Mouse (Mus musculus): ENCODE measurements around the gene Dnase2a. TPM values are rescaled to one million over a fixed set of nuclear protein-coding genes. Genes with fewer than 3 reads are reported as not detected.
A peak's percentile ranks its signal among the peaks of the same experiment; 100 is the strongest.

The Dnase2a gene
- total and polyA plus RNA-seq, 3 experiments: 53.7 to 83.4 TPM; not detected in 1

GRCm38 (mm10) chr8:84956768-84957167 is 48.4 kb downstream of the Dnase2a start:
- Histone ChIP-seq H3K27ac (ENCODE audit: control insufficient read depth, low read depth, low read length) (no peak overlapping the region), H3K4me1 (ENCODE audit: control insufficient read depth in 1 of 2, insufficient read depth in 2 of 2, low read length in 2 of 2) (peaks cover 5 to 9% of the 10 kb centered on the region in 2 experiments; a peak in 2 of 4 replicates), H3K4me3 (ENCODE audit: control insufficient read depth in 1 of 2, insufficient read depth in 1 of 2, low read depth in 2 of 2, low read length in 2 of 2) (no peak overlapping the region), H3K9ac (ENCODE audit: control insufficient read depth, low read depth, low read length, poor library complexity, severe bottlenecking) (no peak overlapping the region), H3K36me3 (ENCODE audit: control insufficient read depth in 1 of 2, insufficient read depth in 2 of 2, low read length in 2 of 2) (peaks cover 0 to 3% of the 10 kb centered on the region in 2 experiments; a peak in 1 of 4 replicates), H3K9me3 (replicated peaks; ENCODE audit: insufficient read depth, low read length) (no peaks in the 10 kb centered on the region), H3K27me3 (ENCODE audit: control insufficient read depth in 1 of 2, insufficient read depth in 2 of 2, low read length in 2 of 2) (no peaks in the 10 kb centered on the region), H3K79me2 (ENCODE audit: control insufficient read depth, insufficient read depth, low read length, poor library complexity) (no peaks in the 10 kb centered on the region)
- peak; percentile 92 for DNase-seq (ENCODE audit: low read depth, low spot score)
- TF ChIP-seq E2F4 (IDR thresholded peaks at IDR 0.05; ENCODE audit: borderline replicate concordance, low read depth, low read length) (no peak), CHD1 (IDR thresholded peaks at IDR 0.05; ENCODE audit: low read depth, low read length) (no peak), POLR2AphosphoS5 (IDR thresholded peaks at IDR 0.05; ENCODE audit: borderline replicate concordance, low read depth, low read length) (no peak), TCF12 (IDR thresholded peaks at IDR 0.05; ENCODE audit: low read depth, low read length) (no peak), MAX (IDR thresholded peaks at IDR 0.05; ENCODE audit: low read length) (no peak), CTCF (IDR thresholded peaks at IDR 0.05 in 2 of 3, conservative IDR thresholded peaks at IDR 0.05 in 1 of 3; ENCODE audit: control insufficient read depth in 1 of 3, insufficient read depth in 1 of 3, low read depth in 2 of 3, low read length in 3 of 3, poor library complexity in 1 of 3, severe bottlenecking in 1 of 3) (peak; percentile 69 to 95 (median 89)), SMC3 (IDR thresholded peaks at IDR 0.05; ENCODE audit: low read depth, low read length) (peak; percentile 82), CHD2 (IDR thresholded peaks at IDR 0.05; ENCODE audit: low read length) (no peak), JUND (IDR thresholded peaks at IDR 0.05; ENCODE audit: low read depth, low read length) (no peak), GATA1 (IDR thresholded peaks at IDR 0.05; ENCODE audit: low read depth, low read length) (no peak), NELFE (IDR thresholded peaks at IDR 0.05; ENCODE audit: low read depth, low read length) (no peak), POLR2AphosphoS2 (IDR thresholded peaks at IDR 0.05; ENCODE audit: low read length) (no peak), MXI1 (IDR thresholded peaks at IDR 0.05; ENCODE audit: low read depth, low read length) (no peak), EP300 (IDR thresholded peaks at IDR 0.05; ENCODE audit: low read depth in 1 of 2, low read length in 2 of 2) (no peak), BHLHE40 (IDR thresholded peaks at IDR 0.05; ENCODE audit: borderline replicate concordance, low read depth, low read length) (0 out of 2 replicates have a peak, but pooled peaks have one; percentile 14), HCFC1 (IDR thresholded peaks at IDR 0.05; ENCODE audit: low read depth, low read length) (0 out of 2 replicates have a peak, but pooled peaks have one; percentile 36), MAZ (IDR thresholded peaks at IDR 0.05; ENCODE audit: low read depth, low read length) (no peak), TBP (IDR thresholded peaks at IDR 0.05; ENCODE audit: low read depth, low read length) (no peak), ETS1 (IDR thresholded peaks at IDR 0.05; ENCODE audit: low read depth, low read length) (no peak), ZKSCAN1 (IDR thresholded peaks at IDR 0.05; ENCODE audit: low read depth, low read length) (no peak), ZNF384 (IDR thresholded peaks at IDR 0.05; ENCODE audit: low read depth, low read length) (no peak), UBTF (IDR thresholded peaks at IDR 0.05; ENCODE audit: borderline replicate concordance, insufficient read depth, low read depth, low read length) (no peak), KAT2A (conservative IDR thresholded peaks at IDR 0.05; ENCODE audit: low read depth, low read length) (no peak), ELF1 (IDR thresholded peaks at IDR 0.05; ENCODE audit: low read depth, low read length) (no peak), MYC (IDR thresholded peaks at IDR 0.05; ENCODE audit: low read depth, low read length) (0 out of 2 replicates have a peak, but pooled peaks have one; percentile 51), TAL1 (IDR thresholded peaks at IDR 0.05; ENCODE audit: low read length) (no peak), ZMIZ1 (IDR thresholded peaks at IDR 0.05; ENCODE audit: low read depth, low read length) (no peak), NRF1 (IDR thresholded peaks at IDR 0.05; ENCODE audit: insufficient read depth, low read depth, low read length, poor library complexity, severe bottlenecking) (no peak), RAD21 (IDR thresholded peaks at IDR 0.05; ENCODE audit: low read depth, low read length) (peak; percentile 84), RCOR1 (IDR thresholded peaks at IDR 0.05; ENCODE audit: low read depth, low read length) (no peak), ZC3H11A (IDR thresholded peaks at IDR 0.05; ENCODE audit: low read depth, low read length) (peak; percentile 77), POLR2A (IDR thresholded peaks at IDR 0.05; ENCODE audit: control insufficient read depth in 1 of 2, insufficient read depth in 1 of 2, low read depth in 1 of 2, low read length in 2 of 2, poor library complexity in 1 of 2) (no peak), GABPA (IDR thresholded peaks at IDR 0.05; ENCODE audit: low read depth, low read length) (no peak), USF1 (IDR thresholded peaks at IDR 0.05; ENCODE audit: low read depth, low read length) (no peak), SIN3A (IDR thresholded peaks at IDR 0.05; ENCODE audit: low read length) (peak; percentile 77), USF2 (IDR thresholded peaks at IDR 0.05; ENCODE audit: borderline replicate concordance in 1 of 2, insufficient read depth in 1 of 2, low read depth in 1 of 2, low read length in 2 of 2) (no peak), MAFK (IDR thresholded peaks at IDR 0.05; ENCODE audit: borderline replicate concordance, low read depth, low read length) (no peak), MEF2A (IDR thresholded peaks at IDR 0.05; ENCODE audit: extremely low read depth, insufficient replicate concordance, low read depth, low read length, poor library complexity, severe bottlenecking) (no peak)
